Mouse (Mus musculus): ENCODE results near the gene Rnf24.
A peak's percentile ranks its signal among the peaks of the same experiment; 100 is the strongest.

Gene Rnf24

GRCm38 (mm10) chr2:131352747-131353563 is at the start of gene Rnf24:
TSS of gene Rnf24 (minus strand) at chr2:131352892.
- peak; percentile 99 for DNase-seq

- no peak for DNase-seq
Measured at GRCm38 (mm10) chr2:131401794-131402495, 49.3 kb upstream of the Rnf24 start.

- DNase-seq: no peak
Measured at GRCm38 (mm10) chr2:131400846-131401245, 48.2 kb upstream of the Rnf24 start.

GRCm38 (mm10) chr2:131397323-131397848 is 44.7 kb upstream of the Rnf24 start:
- no peak for DNase-seq

GRCm38 (mm10) chr2:131386350-131386962 is 33.8 kb upstream of the Rnf24 start:
- DNase-seq: no peak

- DNase-seq: no peak
Measured at GRCm38 (mm10) chr2:131385176-131385575, 32.5 kb upstream of the Rnf24 start.

- DNase-seq: no peak
Measured at GRCm38 (mm10) chr2:131379541-131379940, 26.8 kb upstream of the Rnf24 start.

GRCm38 (mm10) chr2:131378872-131379271 is 26.2 kb upstream of the Rnf24 start:
- no peak for DNase-seq

- DNase-seq: no peak
Measured at GRCm38 (mm10) chr2:131377055-131377454, 24.4 kb upstream of the Rnf24 start.

GRCm38 (mm10) chr2:131373656-131374055 is 21.0 kb upstream of the Rnf24 start:
- no peak for DNase-seq

GRCm38 (mm10) chr2:131372276-131372877 is 19.7 kb upstream of the Rnf24 start:
- DNase-seq: no peak

GRCm38 (mm10) chr2:131371811-131372210 is 19.1 kb upstream of the Rnf24 start:
- DNase-seq: no peak

- no peak for DNase-seq
Measured at GRCm38 (mm10) chr2:131370828-131371227, 18.1 kb upstream of the Rnf24 start.

GRCm38 (mm10) chr2:131364689-131365088 is 12.0 kb upstream of the Rnf24 start:
- DNase-seq: peak; percentile 7

GRCm38 (mm10) chr2:131358481-131358880 is 5.8 kb upstream of the Rnf24 start:
- DNase-seq: no peak

GRCm38 (mm10) chr2:131354049-131354448 is 1.4 kb upstream of the Rnf24 start:
- DNase-seq: no peak

GRCm38 (mm10) chr2:131353564-131353915 is 848 bp upstream of the Rnf24 start:
- no peak for DNase-seq

- DNase-seq: peak; percentile 40
Measured at GRCm38 (mm10) chr2:131351968-131352746, 535 bp downstream of the Rnf24 start.

GRCm38 (mm10) chr2:131351471-131351870 is 1.2 kb downstream of the Rnf24 start:
- DNase-seq: no peak

- no peak for DNase-seq
Measured at GRCm38 (mm10) chr2:131350301-131350700, 2.4 kb downstream of the Rnf24 start.

- no peak for DNase-seq
Measured at GRCm38 (mm10) chr2:131345556-131345955, 7.1 kb downstream of the Rnf24 start.

GRCm38 (mm10) chr2:131344449-131344848 is 8.2 kb downstream of the Rnf24 start:
- DNase-seq: peak; percentile 32
